Mouse (Mus musculus) intestine, embryonic 15.5 days (tissue): ENCODE measurements around the gene Saal1. TPM values are rescaled to one million over a fixed set of nuclear protein-coding genes. Genes with fewer than 3 reads are reported as not detected.
"Not testable (repeated sequence)": the region's sequence is repeated elsewhere in the genome, so short reads cannot be mapped to it uniquely, and the experiment has no call there.

Source experiments
- ATAC-seq: fragments of 200-750 bp; cut with Nextera tagmentation; 2 replicates; pipeline ENCODE4 v1.8.0; 2017; ENCODE audit warnings: moderate TSS enrichment, moderate library complexity
- H3K27ac ChIP-seq: fragments of 300-500 bp; sonication (generic); 2 replicates; pipeline ENCODE4 v1.5.1; 2015; ENCODE audit warnings: mild to moderate bottlenecking, inconsistent platforms
- H3K27me3 ChIP-seq: fragments of 300-500 bp; sonication (generic); replicated peaks from 2 replicates; pipeline ENCODE4 v1.6.1; 2015; ENCODE audit warnings: inconsistent platforms
- H3K36me3 ChIP-seq: fragments of 300-500 bp; sonication (generic); 2 replicates; pipeline ENCODE4 v1.6.1; 2015; ENCODE audit warnings: inconsistent platforms
- H3K4me1 ChIP-seq: fragments of 300-500 bp; sonication (generic); replicated peaks from 2 replicates; pipeline ENCODE4 v1.6.1; 2015; ENCODE audit warnings: inconsistent platforms
- H3K4me2 ChIP-seq: fragments of 300-500 bp; sonication (generic); replicated peaks from 2 replicates; pipeline ENCODE4 v1.6.1; 2015; ENCODE audit warnings: mild to moderate bottlenecking, inconsistent platforms
- H3K4me3 ChIP-seq: fragments of 300-500 bp; sonication (generic); replicated peaks from 2 replicates; pipeline ENCODE4 v1.5.1; 2015; ENCODE audit warnings: inconsistent platforms
- H3K9ac ChIP-seq: fragments of 300-500 bp; sonication (generic); 2 replicates; pipeline ENCODE4 v1.6.1; 2015; ENCODE audit warnings: inconsistent platforms
- H3K9me3 ChIP-seq: fragments of 300-500 bp; sonication (generic); 2 replicates; pipeline ENCODE4 v1.6.1; 2016; ENCODE audit warnings: inconsistent platforms
- WGBS: fragments of 180-500 bp; shearing (Covaris S2); methylation state at CpG from one replicate; pipeline ENCODE4 v1.1.7; 2015; 5-methylcytosine and 5-hydroxymethylcytosine counted together
- polyA plus RNA-seq: library from polyadenylated mRNA; unstranded; fragments of >200 nt; fragmentation: Nextera tagmentation; extraction: Ambion mirVana; gene quantifications from 2 replicates; pipeline ENCODE4 v1.2.1, GENCODE M21; 2015

Gene Saal1
- polyA plus RNA-seq = 24.6 and 26.9 TPM in 2 replicates

DNA sequence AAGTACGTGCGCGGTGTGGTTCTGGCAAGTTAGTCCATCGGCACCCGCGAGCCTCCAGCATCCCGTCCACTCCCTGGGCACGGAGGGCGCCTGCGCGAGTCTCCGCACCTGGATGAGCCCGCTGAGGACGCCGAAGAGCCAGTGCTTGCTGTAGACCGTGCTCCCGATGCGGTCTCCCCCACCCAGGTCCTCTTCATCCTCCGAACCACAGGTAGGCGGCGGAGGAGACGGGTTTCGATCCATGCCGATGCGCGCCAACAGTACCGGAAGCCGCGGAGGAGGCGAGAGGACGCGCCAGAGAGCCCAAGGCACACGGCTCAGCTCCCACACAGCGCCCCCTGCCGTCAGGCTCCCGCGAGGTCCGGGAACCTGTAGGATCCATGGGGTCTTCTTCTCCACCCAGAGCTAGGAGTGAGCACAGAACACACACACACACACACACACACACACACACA lies at the start of gene Saal1:
Gene Saal1 (minus strand): TSS at position 291 of the 455 bp plus-strand sequence.
- Histone ChIP-seq H3K27me3 (no peaks in the 10 kb centered on the region), H3K9ac (peak within 1 kb of the TSS; percentile 91), H3K27ac (peak within 1 kb of the TSS; percentile 88), H3K36me3 (peaks cover 3% of the 10 kb centered on the region), H3K4me3 (peak within 1 kb of the TSS; percentile 89), H3K4me2 (peak within 1 kb of the TSS; percentile 50), H3K4me1 (0 out of 2 replicates have a peak, but pooled peaks cover 6% of the 10 kb centered on the region), H3K9me3 (no peaks in the 10 kb centered on the region)
- ATAC-seq = peak; percentile 96
- under 1% methylated on average over 38 of the region's 38 CpGs for WGBS

DNA sequence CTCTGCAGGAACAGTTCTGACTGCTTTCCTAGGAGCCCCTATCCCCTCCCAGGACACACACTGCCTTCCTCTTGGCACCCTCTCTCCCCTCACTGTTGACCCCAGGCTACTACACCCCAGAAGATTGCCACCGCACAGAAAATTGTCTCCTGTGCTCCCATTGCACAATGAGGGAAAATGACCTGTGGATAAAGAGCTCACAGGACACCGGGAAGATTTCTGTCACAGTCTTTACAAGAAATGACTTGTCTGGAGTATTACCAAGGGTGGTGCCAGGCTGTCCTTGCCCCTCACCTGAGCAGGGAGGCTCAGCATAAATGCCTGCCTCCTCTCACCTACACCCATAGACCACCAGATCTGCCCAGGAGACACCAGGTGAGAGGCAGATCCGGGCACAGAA lies 41.0 kb upstream of the Saal1 start, which contains the start of gene Saa2:
Gene Saa2 (plus strand): TSS at position 301 of the 400 bp plus-strand sequence.
- Histone ChIP-seq H3K4me2 (no peak within 1 kb of the TSS), H3K9ac (no peak within 1 kb of the TSS), H3K4me3 (no peak within 1 kb of the TSS), H3K4me1 (no peaks in the 10 kb centered on the region), H3K9me3 (no peaks in the 10 kb centered on the region), H3K27ac (no peak within 1 kb of the TSS), H3K36me3 (no peaks in the 10 kb centered on the region), H3K27me3 (no peaks in the 10 kb centered on the region)
- no peak for ATAC-seq
- 64% methylated on average over 3 of the region's 3 CpGs for WGBS

DNA sequence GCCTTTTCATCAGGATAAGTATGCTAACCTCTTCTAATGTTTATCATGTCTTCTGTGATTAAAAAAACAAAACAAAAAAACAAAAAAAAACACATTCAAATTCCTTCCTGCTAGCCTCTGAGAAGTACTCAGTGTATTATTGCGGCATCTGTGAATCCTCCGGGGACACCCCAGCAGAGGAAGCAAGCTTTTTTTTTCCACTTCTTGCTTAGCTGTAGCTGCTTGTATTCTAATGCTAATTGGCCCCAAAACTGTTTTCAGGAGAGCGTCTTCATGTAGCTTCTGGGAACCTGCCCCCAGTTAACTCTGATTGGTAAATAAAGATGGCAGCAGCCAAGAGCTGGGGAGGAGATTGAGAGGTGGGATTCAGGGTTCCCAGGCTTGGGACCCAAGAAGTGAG lies 38.0 kb upstream of the Saal1 start:
- H3K4me2 ChIP-seq = no peak overlapping the region
- H3K27me3 ChIP-seq = no peaks in the 10 kb centered on the region
- H3K36me3 ChIP-seq = no peaks in the 10 kb centered on the region
- no peak overlapping the region for H3K27ac ChIP-seq
- no peaks in the 10 kb centered on the region for H3K4me1 ChIP-seq
- no peak for ATAC-seq
- H3K9me3 ChIP-seq = no peaks in the 10 kb centered on the region
- no peak overlapping the region for H3K4me3 ChIP-seq
- H3K9ac ChIP-seq = no peak overlapping the region
- WGBS = 68% methylated on average over 3 of the region's 3 CpGs

DNA sequence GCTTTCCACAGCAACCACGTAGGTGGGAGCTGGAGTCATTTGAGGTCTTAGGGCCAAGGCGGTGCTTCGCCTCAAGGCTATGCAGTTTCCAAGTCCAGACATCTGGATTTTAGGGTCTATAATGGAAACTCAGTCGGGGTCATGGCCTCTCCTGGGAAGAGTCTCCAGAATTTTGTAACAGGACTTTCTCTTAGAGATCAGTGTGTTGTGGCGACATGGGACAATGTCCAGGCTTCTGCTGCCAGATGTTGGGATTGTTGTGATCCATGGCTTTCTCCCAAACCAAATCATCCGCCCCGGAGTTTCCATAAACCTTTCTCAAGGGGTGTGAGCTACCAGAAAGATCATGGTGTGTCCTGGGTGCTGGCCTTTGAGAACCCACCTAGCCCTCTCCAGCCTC lies 35.9 kb upstream of the Saal1 start:
- Histone ChIP-seq H3K9ac (no peak overlapping the region), H3K9me3 (no peaks in the 10 kb centered on the region), H3K4me2 (no peak overlapping the region), H3K4me1 (no peaks in the 10 kb centered on the region), H3K27me3 (no peaks in the 10 kb centered on the region), H3K27ac (no peak overlapping the region), H3K36me3 (no peaks in the 10 kb centered on the region), H3K4me3 (no peak overlapping the region)
- ATAC-seq = no peak
- 56% methylated on average over 7 of the region's 7 CpGs for WGBS

DNA sequence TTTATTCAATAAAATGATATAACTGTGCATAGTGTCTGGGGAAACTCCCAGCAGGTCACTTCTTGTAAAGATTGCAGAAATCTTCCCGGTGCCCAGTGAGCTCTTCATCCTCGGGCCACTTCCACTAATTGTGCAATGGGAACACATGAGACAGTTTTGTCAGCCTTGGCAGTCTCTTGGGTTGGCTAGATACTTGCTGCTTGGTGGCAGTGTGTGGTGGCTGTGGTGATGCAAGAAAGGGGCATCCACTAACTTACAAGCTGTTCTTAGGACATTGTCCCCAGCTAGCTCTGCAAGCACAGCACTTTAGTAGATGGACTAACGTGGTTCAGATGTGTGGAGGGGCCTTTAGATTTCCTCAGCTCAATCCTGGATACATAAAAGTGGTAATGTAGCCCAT lies 35.3 kb upstream of the Saal1 start:
- Histone ChIP-seq H3K27me3 (no peaks in the 10 kb centered on the region), H3K9me3 (no peaks in the 10 kb centered on the region), H3K4me1 (no peaks in the 10 kb centered on the region), H3K4me3 (no peak overlapping the region), H3K36me3 (no peaks in the 10 kb centered on the region), H3K9ac (no peak overlapping the region), H3K27ac (no peak overlapping the region), H3K4me2 (no peak overlapping the region)
- no peak for ATAC-seq
- WGBS = 80% methylated on average over 3 of the region's 3 CpGs

DNA sequence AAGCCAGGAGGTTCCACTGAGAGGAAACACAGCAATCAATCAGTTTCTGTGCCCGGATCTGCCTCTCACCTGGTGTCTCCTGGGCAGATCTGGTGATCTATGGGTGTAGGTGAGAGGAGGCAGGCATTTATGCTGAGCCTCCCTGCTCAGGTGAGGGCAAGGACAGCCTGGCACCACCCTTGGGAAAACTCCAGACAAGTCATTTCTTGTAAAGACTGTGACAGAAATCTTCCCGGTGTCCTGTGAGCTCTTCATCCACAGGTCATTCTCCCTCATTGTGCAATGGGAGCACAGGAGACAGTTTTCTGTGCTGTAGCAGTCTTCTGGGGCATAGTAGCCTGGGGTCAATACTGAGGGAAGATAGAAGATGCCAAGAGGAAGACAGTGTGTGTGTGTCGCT lies 32.4 kb upstream of the Saal1 start, which contains the start of gene Saa1:
Gene Saa1 (minus strand): TSS at position 101 of the 400 bp plus-strand sequence.
- not testable (repeated sequence) for H3K9me3 ChIP-seq, H3K9ac ChIP-seq, H3K27me3 ChIP-seq, ATAC-seq, H3K4me2 ChIP-seq, H3K4me1 ChIP-seq, H3K36me3 ChIP-seq, H3K27ac ChIP-seq, H3K4me3 ChIP-seq
- 66% methylated on average over 3 of the region's 3 CpGs for WGBS

DNA sequence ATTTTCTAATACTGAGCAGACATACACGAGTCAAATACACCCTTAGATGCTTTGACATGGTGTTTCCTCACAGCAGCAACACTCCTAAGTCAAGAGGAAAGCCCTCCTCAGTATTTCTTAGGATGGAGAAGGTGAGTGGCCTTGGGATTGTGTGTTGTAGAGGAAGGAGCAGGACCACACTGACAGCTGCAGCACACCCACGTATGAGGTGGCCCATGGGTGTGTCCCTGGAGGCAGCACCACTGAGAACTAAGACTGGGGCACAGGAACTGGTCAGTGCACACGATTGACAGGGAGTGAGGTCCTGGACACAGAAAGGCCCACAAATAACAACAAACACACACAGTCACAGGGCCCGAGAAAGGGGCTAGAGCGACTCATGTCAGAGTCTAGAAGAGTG lies 29.6 kb upstream of the Saal1 start:
- ATAC-seq, H3K9ac ChIP-seq, H3K27me3 ChIP-seq, H3K36me3 ChIP-seq, H3K27ac ChIP-seq, H3K9me3 ChIP-seq, H3K4me1 ChIP-seq, H3K4me3 ChIP-seq, H3K4me2 ChIP-seq: not testable (repeated sequence)
- WGBS = 77% methylated on average over 5 of the region's 5 CpGs

DNA sequence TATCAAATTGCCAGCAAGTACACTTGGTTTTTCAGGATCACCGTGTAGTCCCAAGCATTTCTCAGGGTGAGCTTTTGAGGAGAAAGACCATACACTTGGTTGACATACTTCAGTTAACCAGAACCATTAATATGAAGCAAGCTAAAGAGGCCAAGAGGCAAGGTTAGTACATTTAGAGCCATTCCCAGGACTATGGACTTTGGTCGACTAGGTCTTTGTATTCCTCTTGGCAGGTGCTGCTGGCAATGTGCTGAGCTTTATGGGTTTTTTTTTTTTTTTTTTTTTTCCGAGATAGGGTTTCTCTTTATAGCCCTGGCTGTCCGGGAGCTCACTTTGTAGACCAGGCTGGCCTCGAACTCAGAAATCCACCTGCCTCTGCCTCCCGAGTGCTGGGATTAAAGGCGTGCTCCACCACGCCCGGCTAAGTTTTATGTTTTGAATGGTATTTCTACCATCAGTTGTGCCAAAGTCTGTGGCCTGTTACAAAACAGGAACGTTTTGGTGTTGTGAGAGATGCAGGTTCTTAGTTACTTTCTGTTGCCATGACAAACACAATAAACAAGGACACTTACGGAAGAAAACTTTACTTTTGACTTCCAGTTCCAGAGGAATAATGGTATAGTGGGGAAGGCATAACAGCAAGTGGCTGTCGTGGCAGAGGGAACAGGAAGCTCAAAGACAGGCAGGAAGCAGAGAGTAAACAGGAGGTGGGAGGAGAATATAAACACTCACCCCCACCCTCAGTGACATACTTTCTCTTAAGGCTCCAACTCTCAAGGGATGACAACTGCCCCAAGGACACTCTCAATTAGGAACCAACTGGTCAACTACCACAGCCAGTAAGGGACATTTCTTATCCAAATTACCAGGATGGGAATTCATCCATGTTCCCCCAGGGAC lies 28.3 kb upstream of the Saal1 start:
- Histone ChIP-seq H3K27me3 (no peaks in the 10 kb centered on the region), H3K9ac (no peak overlapping the region), H3K27ac (no peak overlapping the region), H3K4me1 (no peaks in the 10 kb centered on the region), H3K4me3 (no peak overlapping the region), H3K36me3 (no peaks in the 10 kb centered on the region), H3K4me2 (no peak overlapping the region), H3K9me3 (no peaks in the 10 kb centered on the region)
- peak; percentile 89 for ATAC-seq
- WGBS = 73% methylated on average over 12 of the region's 12 CpGs

DNA sequence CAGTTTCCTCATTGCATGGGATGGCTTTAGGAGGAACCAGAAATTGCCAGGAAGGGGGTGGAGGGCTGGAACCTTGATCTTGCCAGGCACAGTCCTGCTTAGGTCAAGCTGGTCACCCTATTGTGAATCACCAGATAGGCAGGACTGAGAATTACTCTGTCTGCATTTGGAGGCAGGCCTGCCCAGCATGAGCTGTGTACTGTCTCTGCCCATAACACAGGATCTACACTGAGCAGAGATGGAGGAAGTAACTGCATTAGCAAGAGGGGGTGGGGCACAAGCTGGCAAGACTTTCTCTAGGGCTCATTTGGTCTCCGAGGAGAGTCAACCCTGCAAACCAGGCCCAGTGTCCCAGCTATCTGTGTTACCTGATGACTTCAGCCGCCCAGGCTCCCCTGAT lies 24.5 kb upstream of the Saal1 start:
- Histone ChIP-seq H3K27me3 (no peaks in the 10 kb centered on the region), H3K27ac (no peak overlapping the region), H3K9ac (no peak overlapping the region), H3K9me3 (no peaks in the 10 kb centered on the region), H3K4me1 (no peaks in the 10 kb centered on the region), H3K4me3 (no peak overlapping the region), H3K36me3 (no peaks in the 10 kb centered on the region), H3K4me2 (no peak overlapping the region)
- WGBS = 74% methylated on average over 2 of the region's 2 CpGs
- no peak for ATAC-seq

DNA sequence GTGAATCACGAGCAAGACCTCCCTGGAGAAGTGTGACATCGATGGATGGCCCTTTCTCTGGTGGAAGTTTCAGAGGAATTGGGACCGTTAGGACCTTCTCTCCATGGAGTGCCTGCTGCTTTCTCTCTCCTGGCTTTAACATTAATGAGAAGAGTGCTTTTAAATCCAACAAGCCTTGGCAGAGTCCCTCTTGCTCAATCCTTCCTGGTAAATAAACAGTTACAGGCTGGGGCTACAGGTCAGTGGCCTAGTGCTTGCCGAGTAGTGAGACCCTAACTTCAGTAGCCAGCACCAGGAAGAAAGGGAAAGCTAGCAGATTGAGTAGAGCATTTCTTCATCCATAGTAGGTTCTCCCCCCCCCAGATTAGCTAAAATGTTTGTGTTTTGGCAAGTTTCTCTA lies 22.0 kb upstream of the Saal1 start, which contains the start of gene Saa4:
Gene Saa4 (minus strand): TSS at position 146 of the 400 bp plus-strand sequence.
- WGBS = 75% methylated on average over 4 of the region's 4 CpGs
- ATAC-seq = no peak
- H3K4me1 ChIP-seq = no peaks in the 10 kb centered on the region
- no peaks in the 10 kb centered on the region for H3K9me3 ChIP-seq
- H3K4me2 ChIP-seq = no peak within 1 kb of the TSS
- no peaks in the 10 kb centered on the region for H3K27me3 ChIP-seq
- H3K9ac ChIP-seq = no peak within 1 kb of the TSS
- H3K36me3 ChIP-seq = no peaks in the 10 kb centered on the region
- H3K4me3 ChIP-seq = no peak within 1 kb of the TSS
- H3K27ac ChIP-seq = no peak within 1 kb of the TSS

DNA sequence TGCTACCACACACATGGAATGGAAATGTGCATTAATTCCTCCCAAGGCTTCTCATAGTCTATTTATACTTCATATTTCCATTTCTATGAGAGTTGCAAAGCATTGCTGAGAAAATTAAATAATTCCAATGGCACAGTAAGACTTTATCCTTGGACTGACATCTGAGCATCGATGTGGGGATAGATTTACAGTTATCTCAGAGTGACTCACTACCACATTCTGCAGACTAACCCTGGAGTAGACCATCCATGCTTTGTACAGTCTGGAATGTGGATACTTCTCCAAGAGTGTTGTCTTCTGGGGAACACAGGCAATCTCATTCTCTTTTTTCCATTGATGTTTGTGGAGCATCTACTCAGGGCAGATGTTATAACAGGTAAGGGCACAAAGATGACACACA lies 17.1 kb upstream of the Saal1 start:
- Histone ChIP-seq H3K9ac (no peak overlapping the region), H3K4me2 (no peak overlapping the region), H3K36me3 (no peaks in the 10 kb centered on the region), H3K9me3 (no peaks in the 10 kb centered on the region), H3K27ac (no peak overlapping the region), H3K4me1 (no peaks in the 10 kb centered on the region), H3K4me3 (no peak overlapping the region), H3K27me3 (no peaks in the 10 kb centered on the region)
- 88% methylated on average over 1 of the region's 1 CpGs for WGBS
- ATAC-seq = no peak

DNA sequence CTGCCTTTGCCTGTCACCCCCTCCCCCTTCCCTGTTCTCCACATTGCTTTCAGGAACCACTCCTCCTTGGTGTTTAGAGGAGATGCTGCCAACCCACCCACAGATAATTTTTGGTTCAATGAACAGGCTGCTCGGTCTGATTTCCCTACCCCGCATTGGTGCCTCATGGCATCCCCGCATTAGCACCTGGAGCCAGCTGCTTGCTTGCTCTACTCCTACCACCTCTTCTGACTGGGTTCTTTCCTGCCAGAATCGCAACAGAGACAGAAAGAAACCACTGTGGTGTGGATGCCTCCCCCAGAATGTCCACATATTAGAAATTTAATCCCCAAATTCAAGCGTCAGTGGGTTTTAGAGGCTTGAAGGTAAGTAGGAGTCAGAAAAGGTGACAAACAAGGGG lies 13.9 kb upstream of the Saal1 start:
- 83% methylated on average over 5 of the region's 5 CpGs for WGBS
- Histone ChIP-seq H3K9me3 (no peaks in the 10 kb centered on the region), H3K4me3 (no peak overlapping the region), H3K27ac (no peak overlapping the region), H3K4me1 (no peaks in the 10 kb centered on the region), H3K4me2 (no peak overlapping the region), H3K36me3 (no peaks in the 10 kb centered on the region), H3K27me3 (no peaks in the 10 kb centered on the region), H3K9ac (no peak overlapping the region)
- no peak for ATAC-seq

DNA sequence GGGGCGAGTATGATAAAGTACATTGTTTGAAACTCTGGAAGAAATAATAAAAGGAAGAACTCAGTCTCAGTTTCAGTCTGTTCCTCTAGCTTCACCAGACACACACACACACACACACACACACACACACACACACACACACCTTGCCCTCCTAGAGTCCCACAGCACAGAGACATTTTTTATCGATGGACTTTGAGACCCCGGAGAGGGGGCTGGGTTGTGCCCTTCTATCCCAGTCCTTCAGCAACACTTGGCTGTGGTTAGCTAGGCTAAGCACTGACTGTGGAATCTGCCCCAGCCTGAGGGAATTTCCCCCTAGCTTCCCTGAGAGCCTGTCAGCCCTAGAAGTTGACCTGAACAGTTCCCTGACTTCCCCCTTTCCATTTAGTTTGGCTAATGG lies 13.4 kb upstream of the Saal1 start:
- H3K4me1 ChIP-seq = no peaks in the 10 kb centered on the region
- ATAC-seq = peak; percentile 81
- H3K36me3 ChIP-seq = no peaks in the 10 kb centered on the region
- no peak overlapping the region for H3K9ac ChIP-seq
- no peak overlapping the region for H3K4me2 ChIP-seq
- 68% methylated on average over 3 of the region's 3 CpGs for WGBS
- H3K27me3 ChIP-seq = no peaks in the 10 kb centered on the region
- H3K9me3 ChIP-seq = no peaks in the 10 kb centered on the region
- no peak overlapping the region for H3K27ac ChIP-seq
- H3K4me3 ChIP-seq = no peak overlapping the region
